Comparison of ENCODE assay signal across 9 mouse cellular contexts in the genomic region with DNA sequence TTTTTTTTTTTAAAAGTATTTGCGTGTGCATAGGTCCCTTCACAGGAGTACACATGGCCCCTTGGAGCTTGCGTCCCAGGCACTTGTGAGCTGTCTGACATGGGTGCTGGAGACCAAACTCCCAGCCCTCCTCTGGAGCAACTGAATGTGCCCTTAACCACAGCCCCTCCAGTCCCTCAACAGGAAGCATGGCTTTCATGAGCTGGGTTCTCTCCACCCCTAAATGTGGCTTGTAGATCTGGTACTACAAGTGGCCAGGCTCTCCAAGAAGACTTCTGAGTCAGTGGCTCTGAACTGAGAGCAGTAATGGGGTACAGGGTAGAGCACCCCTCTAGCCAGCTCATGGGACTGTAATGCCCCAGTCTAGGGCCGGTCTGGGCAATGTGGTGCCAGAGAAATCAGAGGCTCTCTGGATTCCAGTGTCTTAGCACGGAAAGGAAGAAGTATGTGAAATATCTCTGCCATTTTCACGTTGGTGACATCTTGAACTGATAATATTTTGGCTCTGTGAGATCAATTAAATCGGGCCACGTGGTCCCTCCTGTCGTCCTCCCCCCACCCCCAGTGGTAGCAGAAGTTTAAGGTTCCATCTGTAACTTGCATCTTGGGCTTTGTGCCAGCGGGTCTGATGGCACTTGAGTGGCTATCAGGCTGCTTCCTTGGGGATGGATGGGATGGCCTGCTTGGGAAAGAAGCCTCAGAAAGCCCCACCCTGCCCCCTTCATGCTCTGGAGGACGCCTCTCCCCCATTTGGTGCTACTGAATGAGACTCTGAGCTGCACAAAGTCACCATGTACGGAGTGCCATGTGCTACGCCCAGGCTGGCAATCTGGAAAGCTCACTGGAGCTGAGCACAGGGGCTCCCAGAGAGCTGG.
DNase-seq lines count a peak whose midpoint lies in the region; ATAC-seq and TF ChIP-seq lines count a peak whose summit lies in the region.
"Had no signal": no experiment of that assay in that cellular context is flagged by ENCODE, and none has a peak within 500 bp of the region (broad histone marks: within the 10 kb centered on the region; RNA-seq: fewer than 3 reads in every experiment).

No protein-coding gene starts in this region.

- no peaks in the 10 kb centered on the region for H3K27me3 ChIP-seq in kidney, embryonic 16.5 days (ENCODE audit: insufficient read depth, low read length)
- no peaks in the 10 kb centered on the region for H3K27me3 ChIP-seq in hindbrain, embryonic 15.5 days
- no peaks in the 10 kb centered on the region for H3K27me3 ChIP-seq in midbrain, embryonic 11.5 days (ENCODE audit: control insufficient read depth, insufficient read depth, low read length)

- H3K27ac ChIP-seq in kidney, embryonic 16.5 days (ENCODE audit: low read length), result peak overlapping the region; percentile 91
- H3K27ac ChIP-seq in bone marrow, adult 2 months (ENCODE audit: control insufficient read depth, insufficient read depth, low read depth, low read length, poor library complexity), result peak overlapping the region; percentile 11
- H3K27ac ChIP-seq in hindbrain, embryonic 15.5 days (replicated peaks), result peak overlapping the region; percentile 94
- peak overlapping the region; percentile 27; the same call in 1 of the 2 replicates for H3K27ac ChIP-seq in midbrain, embryonic 11.5 days (ENCODE audit: low read depth, low read length)

- no peak for ATAC-seq in kidney, embryonic 16.5 days (ENCODE audit: low FRiP score, low TSS enrichment)
- no peak for ATAC-seq in hindbrain, embryonic 15.5 days (ENCODE audit: low FRiP score, low read depth)
- no peak for ATAC-seq in midbrain, embryonic 11.5 days (ENCODE audit: low FRiP score)

- H3K4me3 ChIP-seq in kidney, embryonic 16.5 days (ENCODE audit: low read length), result no peak overlapping the region
- H3K4me3 ChIP-seq in bone marrow, adult 2 months (replicated peaks; ENCODE audit: control insufficient read depth, low read depth, low read length), result no peak overlapping the region
- no peak overlapping the region for H3K4me3 ChIP-seq in hindbrain, embryonic 15.5 days
- H3K4me3 ChIP-seq in midbrain, embryonic 11.5 days (ENCODE audit: low read depth, low read length), result no peak overlapping the region

- H3K9me3 ChIP-seq in kidney, embryonic 16.5 days (ENCODE audit: low read length), result no peaks in the 10 kb centered on the region
- H3K9me3 ChIP-seq in hindbrain, embryonic 15.5 days, result no peaks in the 10 kb centered on the region
- no peaks in the 10 kb centered on the region for H3K9me3 ChIP-seq in midbrain, embryonic 11.5 days (ENCODE audit: control insufficient read depth, low read length)

- DNase-seq in kidney, postnatal 14 days, result no peak
- no peak for DNase-seq in midbrain, embryonic 11.5 days (ENCODE audit: low spot score, missing footprints)
- DNase-seq in right cerebral cortex, postnatal 25 days, result no peak
- no peak for DNase-seq in lung, postnatal 14 days
- DNase-seq in gastrocnemius, adult 18-20 months (ENCODE audit: low spot score), result no peak
- DNase-seq: gastrocnemius, postnatal 10 days had no signal

- no peak for TF ChIP-seq CTCF in bone marrow, adult 2 months (IDR thresholded peaks at IDR 0.05; ENCODE audit: control insufficient read depth, insufficient read depth, low read length)

- 56% methylated on average over 12 of the region's 12 CpGs for WGBS in kidney, embryonic 16.5 days
- WGBS in bone marrow, adult 2 months, result 31% methylated on average over 12 of the region's 12 CpGs
- WGBS in hindbrain, embryonic 15.5 days, result 70% methylated on average over 12 of the region's 12 CpGs
- 74% methylated on average over 12 of the region's 12 CpGs for WGBS in midbrain, embryonic 11.5 days

- peak overlapping the region; percentile 7; the same call in 1 of the 2 replicates for H3K9ac ChIP-seq in kidney, embryonic 16.5 days (replicated peaks; ENCODE audit: low read length)
- peak overlapping the region; percentile 73; the same call in 1 of the 2 replicates for H3K9ac ChIP-seq in hindbrain, embryonic 15.5 days
- peak overlapping the region; percentile 95; the same call in 1 of the 2 replicates for H3K9ac ChIP-seq in midbrain, embryonic 11.5 days (ENCODE audit: low read length)

- no peak for TF ChIP-seq POLR2A in bone marrow, adult 2 months (IDR thresholded peaks at IDR 0.05; ENCODE audit: borderline replicate concordance, control insufficient read depth, low read depth, low read length)

- no peaks in the 10 kb centered on the region for H3K36me3 ChIP-seq in kidney, embryonic 16.5 days (ENCODE audit: insufficient read depth, low read length)
- no peaks in the 10 kb centered on the region for H3K36me3 ChIP-seq in hindbrain, embryonic 15.5 days
- no peaks in the 10 kb centered on the region for H3K36me3 ChIP-seq in midbrain, embryonic 11.5 days (ENCODE audit: control insufficient read depth, insufficient read depth, low read length)

- peaks cover 82% of the 10 kb centered on the region for H3K4me1 ChIP-seq in kidney, embryonic 16.5 days (ENCODE audit: insufficient read depth, low read length)
- peaks cover 12% of the 10 kb centered on the region for H3K4me1 ChIP-seq in bone marrow, adult 2 months (ENCODE audit: control insufficient read depth, insufficient read depth, low read length)
- peaks cover 64% of the 10 kb centered on the region for H3K4me1 ChIP-seq in hindbrain, embryonic 15.5 days (replicated peaks)
- peaks cover 51% of the 10 kb centered on the region for H3K4me1 ChIP-seq in midbrain, embryonic 11.5 days (ENCODE audit: control insufficient read depth, insufficient read depth, low read length)

- no peak overlapping the region; the same call in 1 of the 2 replicates for H3K4me2 ChIP-seq in kidney, embryonic 16.5 days (replicated peaks; ENCODE audit: low read depth, low read length)
- peak overlapping the region; percentile 67 for H3K4me2 ChIP-seq in hindbrain, embryonic 15.5 days
- peak overlapping the region; percentile 84; the same call in 1 of the 2 replicates for H3K4me2 ChIP-seq in midbrain, embryonic 11.5 days

Comparison
In these comparisons a context has a peak if more than half of its experiments do, and no peak if none do; other contexts are left out.
1. H3K27ac ChIP-seq: peak in every context shown above with its lines; median percentile 94 in hindbrain, embryonic 15.5 days; 91 in kidney, embryonic 16.5 days; 27 in midbrain, embryonic 11.5 days; 11 in bone marrow, adult 2 months.
2. H3K9ac ChIP-seq: peak in every context shown above with its lines; median percentile 95 in midbrain, embryonic 11.5 days; 73 in hindbrain, embryonic 15.5 days; 7 in kidney, embryonic 16.5 days.